Mouse (Mus musculus): ENCODE data around the gene Myo3b. TPM values are rescaled to one million over a fixed set of nuclear protein-coding genes. Genes with fewer than 3 reads are reported as not detected.

The Myo3b gene
- total RNA-seq, 2 experiments from 2014 or later = not detected

DNA sequence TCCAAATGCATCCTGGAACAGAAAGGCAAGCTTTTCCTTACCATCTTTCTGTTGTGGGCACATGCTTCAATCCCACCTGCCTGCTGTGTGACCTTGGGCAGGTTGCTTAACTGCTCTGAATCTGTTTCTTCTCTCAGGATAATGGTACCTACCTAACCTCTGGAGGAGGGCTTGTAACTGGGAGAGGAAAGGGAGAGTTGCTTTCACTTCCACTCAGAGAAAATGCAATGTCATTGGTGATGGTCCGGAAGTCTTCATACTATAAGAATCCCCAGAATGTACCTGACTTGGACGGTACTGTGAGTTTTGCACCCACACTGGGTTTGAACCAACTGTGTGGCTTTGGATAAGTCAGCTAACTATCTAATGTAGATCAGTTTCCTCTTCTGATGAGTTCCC is 80.3 kb downstream of the Myo3b start:
- no peak for ATAC-seq (replicated peaks; ENCODE audit: low FRiP score, low TSS enrichment, poor library complexity, severe bottlenecking)

DNA sequence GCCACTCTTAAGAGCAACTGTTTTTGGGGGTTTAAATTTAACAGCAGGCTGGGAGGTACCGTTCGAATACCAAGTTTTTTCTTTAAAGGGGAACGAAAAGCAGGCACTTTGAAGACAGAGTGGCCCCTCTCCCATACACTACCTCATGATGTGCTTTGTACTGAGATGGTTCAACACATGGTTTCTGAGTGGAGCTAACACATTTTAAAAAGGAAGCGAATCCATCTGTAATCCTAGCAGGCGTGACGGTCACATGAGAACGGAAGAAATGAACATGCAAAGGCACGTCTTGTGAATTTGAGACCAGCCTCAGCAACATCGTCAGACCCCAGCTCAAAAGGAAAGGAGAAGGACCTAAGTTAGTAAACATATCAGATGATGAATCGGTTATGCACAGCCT is 87.4 kb downstream of the Myo3b start:
- ATAC-seq (replicated peaks; ENCODE audit: low FRiP score, low TSS enrichment, poor library complexity, severe bottlenecking) = no peak

DNA sequence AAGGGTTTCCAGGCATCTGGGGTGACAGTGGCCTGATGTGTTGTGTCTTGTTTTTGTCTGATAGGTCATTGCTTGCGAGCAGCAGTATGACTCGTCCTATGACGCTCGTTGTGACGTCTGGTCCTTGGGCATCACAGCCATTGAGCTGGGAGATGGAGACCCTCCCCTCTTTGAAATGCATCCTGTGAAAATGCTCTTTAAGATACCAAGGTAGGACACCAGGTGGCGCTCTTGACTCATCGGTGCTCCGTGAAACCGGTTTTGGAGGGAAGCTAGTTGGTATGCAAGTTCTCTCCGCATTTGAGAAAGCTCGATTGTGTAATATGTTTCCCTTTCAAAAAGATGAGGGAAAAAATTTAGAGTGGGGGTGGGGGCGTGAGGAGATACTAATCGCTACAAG is 87.9 kb downstream of the Myo3b start:
- peak; percentile 50 for ATAC-seq (replicated peaks; ENCODE audit: low FRiP score, low TSS enrichment, poor library complexity, severe bottlenecking)

DNA sequence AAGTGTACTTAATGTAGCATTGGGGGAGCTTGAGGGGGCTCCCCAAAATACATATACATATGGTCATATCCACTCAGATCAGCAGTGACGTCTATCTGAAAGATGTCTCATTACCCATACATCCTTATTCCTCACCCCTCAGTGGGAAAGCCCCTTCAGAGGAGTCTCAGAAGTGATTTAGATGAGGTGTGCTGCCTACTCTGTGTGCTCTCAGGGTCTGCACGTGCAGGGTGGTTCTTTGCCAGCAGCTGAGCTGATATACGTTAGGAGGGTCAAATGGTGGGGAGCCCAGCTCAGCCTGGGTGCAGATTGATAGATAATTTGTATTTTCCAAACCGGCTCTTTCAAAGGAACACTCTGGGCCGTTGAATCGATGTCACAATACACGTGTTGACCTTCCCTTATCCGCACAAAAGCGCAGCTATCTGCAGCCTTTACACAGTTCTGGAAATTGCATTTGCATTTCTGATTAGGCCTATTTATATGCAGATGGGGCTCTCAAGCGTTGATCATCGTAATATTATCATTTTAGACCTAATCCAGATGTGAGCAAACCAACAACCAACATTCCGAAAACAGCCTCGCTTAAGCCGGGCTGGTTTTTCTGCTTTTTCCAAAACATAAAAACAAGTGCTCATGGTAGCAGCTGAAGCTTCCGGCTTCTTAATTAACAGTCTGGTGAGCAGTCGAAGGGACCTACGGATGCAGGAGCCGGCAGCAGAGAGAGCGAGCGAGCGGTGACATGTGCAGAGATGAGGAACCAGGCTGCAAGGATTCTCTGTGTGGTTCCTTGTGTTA is 88.6 kb downstream of the Myo3b start:
- ATAC-seq (replicated peaks; ENCODE audit: low FRiP score, low TSS enrichment, poor library complexity, severe bottlenecking) = no peak

DNA sequence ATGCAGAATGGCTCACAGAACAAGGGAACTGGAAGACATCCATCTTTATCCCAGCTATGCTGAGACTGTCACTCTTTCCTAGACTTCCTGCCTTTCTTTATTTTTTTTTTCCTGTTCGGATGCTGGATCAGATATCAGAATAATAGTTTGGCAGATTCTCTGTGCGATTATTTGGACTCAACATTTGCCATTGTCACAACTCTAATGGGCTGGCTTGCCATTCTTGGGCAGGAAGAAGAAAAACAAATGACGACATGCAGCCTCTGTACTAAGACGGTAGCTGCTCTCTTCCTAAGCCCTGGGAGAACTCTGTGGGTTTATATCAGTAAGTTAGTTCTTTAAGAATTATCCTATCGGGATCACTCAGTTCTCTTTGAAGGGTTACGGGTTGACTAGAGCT is 89.7 kb downstream of the Myo3b start:
- ATAC-seq (replicated peaks; ENCODE audit: low FRiP score, low TSS enrichment, poor library complexity, severe bottlenecking) = no peak

DNA sequence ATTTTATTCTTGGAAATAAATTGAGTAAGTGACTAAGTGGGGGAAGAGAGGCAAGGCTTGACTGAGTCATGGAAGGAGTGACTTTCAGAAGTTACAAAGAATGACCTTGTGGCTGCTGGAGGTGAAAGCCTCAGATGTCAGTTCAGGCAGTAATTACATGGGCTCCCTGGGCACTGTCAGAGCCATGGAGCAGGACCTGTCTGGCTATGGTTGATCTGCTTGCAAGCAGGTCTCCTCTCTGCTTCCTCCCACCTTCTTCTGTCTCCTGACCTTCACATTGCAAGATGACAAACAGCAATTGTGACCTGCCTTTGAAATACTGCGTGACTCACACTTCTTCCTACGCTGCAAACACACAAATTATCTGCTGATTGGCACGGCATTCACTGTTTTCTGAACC is 90.6 kb downstream of the Myo3b start:
- no peak for ATAC-seq (replicated peaks; ENCODE audit: low FRiP score, low TSS enrichment, poor library complexity, severe bottlenecking)

DNA sequence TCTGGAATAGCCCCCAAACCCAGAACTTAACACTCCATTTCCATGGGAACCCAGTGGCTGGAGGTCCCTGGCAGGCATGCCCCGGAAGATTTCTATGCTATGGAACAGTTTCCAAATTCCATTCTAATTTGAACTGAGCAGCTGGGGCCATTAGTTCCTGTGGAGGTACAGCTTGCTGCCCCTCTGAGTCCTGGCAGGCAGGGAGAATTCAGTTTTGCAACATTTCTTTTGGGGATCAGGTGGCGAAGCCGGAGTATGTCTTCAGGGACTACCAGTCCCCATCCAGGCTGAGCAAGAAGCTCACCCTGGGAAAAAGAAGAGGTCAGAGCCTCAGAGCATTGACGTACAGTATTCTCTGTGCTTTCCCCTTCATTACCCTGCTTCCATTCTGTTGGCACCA is 94.4 kb downstream of the Myo3b start:
- ATAC-seq (replicated peaks; ENCODE audit: low FRiP score, low TSS enrichment, poor library complexity, severe bottlenecking) = no peak

DNA sequence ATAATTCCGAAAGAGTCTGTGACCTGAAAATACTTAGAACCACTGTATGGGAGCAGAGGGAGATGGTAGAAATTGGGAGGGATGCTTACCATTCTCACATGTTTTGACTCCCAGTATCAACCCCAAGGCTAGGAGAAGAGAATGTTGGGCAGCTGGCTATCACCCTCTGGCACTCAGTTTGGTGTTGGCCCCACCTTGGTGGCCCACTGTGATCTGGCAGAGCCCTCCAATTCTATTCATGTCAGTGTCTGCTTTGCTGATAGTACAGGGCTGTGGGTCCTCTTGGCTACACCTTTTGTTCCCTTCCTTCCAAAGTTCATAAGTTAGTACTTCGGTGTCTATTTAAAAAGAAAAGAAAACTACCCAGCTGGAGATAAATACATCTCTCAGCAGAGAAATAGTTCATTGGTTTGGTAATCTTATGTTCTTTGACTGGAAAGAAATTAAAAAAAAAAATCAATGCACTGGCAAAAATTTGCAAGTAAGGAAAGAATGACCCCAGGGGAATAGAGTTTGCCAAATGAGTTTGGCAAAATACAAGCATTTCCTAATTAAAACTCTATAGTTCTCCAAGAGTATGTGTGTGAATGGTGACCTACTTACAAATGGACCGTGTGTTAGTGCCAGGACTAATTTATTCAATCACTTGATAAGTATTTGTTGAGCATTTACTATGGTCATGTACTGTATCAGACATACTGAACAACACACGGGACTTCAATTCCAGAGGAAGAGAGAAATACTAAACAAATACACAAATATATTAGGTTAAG is 98.5 kb downstream of the Myo3b start:
- ATAC-seq (replicated peaks; ENCODE audit: low FRiP score, low TSS enrichment, poor library complexity, severe bottlenecking) = no peak

DNA sequence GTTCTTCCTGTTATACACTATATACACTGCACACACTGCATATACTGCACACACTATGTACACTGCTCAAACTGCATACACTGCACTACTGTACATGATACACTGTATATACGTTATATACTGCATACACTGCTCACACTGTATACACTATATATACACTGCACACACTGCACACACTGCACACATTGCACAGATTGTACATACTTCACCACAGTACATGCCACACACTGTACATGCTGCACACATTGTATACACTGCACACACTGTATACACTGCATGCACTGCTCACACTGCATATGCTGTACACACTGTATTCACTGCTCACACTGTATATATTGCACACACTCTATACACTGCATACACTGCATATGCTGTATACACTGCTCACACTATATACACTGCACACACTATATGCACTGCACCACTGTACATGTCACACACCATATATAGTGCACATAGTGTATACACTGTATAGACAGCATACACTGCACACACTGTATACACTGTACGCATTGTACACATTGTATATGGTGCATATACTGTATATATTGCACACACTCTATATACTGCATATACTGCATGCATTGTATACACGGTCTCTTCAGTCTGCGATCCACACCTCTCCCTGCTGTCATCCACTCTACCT is 104.7 kb downstream of the Myo3b start:
- no peak for ATAC-seq (replicated peaks; ENCODE audit: low FRiP score, low TSS enrichment, poor library complexity, severe bottlenecking)

DNA sequence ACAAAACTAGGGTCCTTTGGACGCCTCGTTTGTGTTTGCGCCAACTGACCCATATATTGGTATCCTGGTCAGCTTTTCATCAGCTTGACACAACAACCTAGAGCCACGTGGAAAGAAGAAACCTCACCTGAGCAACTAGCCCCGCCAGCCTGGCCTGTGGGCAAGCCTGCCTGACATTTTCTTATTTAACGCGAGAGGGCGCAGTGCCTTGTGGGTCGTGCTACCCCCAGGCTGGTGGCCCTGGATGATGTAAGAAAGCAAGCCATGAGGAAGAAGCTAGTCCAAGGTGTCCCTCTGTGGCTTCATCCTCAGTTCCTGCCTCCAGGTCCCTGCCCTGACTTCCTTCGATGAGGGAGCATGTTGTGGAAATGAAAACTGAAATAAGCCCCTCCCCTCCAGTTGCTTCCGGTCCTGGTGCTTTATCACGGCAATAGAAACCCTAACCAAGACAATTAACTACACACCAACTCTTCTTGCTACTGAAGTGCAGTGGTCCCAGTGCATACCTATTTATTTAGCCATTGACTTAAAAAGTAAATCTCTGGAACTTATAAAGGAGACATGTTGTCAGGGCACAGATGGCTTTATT is 108.2 kb downstream of the Myo3b start:
- peak; percentile 26; the same call in 1 of the 2 replicates for ATAC-seq (replicated peaks; ENCODE audit: low FRiP score, low TSS enrichment, poor library complexity, severe bottlenecking)

DNA sequence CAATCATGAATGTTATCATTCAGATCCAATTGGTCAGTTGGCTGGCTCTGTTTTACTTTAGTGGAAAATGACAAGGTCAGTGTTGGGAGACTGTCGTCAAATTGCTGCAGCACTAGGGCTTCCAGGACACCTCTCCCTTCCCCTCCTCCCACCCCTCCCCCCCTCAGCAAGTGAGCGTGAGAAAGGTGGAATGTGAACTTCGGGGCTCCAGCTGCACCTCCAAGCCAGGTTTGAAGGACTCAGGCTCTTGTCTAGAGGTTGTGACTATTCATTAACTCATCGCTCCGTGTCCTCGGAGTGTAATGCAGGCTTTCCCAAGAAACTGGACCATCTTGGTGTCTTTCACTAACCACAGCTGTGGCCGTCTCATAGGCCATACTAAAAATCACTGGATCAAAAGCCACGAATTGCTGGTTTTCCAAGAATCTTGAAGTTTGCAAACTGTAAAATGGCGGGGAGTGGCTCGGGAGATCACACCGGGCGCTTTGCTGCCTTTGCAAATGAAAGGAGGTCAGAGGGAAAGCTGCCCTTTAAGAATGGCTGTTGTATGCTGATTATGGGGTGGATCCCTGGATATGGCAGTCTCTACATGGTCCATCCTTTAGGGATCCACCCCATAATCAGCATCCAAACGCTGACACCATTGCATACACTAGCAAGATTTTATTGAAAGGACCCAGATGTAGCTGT is 110.0 kb downstream of the Myo3b start:
- no peak for ATAC-seq (replicated peaks; ENCODE audit: low FRiP score, low TSS enrichment, poor library complexity, severe bottlenecking)

DNA sequence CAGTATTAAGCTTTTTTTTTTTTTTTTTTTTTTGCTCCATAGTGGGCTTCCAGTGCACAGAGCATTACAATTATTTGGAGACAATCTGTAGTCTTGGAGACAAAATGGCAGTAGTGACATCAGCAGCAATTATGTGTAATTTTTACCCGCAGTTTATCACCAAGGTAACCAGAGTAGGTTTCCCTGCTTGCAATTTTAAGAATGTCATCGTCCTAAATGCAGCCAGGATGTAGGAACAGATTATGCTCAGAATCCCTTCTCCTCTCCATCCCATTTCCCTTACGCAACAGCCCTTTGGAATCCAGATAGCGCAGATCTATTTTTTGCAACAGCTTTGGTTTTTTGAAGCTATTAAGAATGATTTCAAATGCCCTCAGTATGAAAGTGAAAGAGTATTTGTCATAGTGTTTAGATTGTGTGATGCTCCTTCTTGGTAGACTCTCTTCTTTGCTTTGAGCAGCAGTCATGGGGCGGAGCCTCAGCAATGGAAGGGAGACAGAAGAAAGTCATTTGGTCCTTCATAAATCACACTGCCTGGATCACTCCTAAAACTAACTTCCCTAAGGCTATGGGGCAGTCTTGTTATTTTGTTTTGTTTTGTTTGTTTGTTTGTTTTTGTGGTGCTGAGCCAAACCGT is 111.6 kb downstream of the Myo3b start:
- ATAC-seq (replicated peaks; ENCODE audit: low FRiP score, low TSS enrichment, poor library complexity, severe bottlenecking) = no peak

DNA sequence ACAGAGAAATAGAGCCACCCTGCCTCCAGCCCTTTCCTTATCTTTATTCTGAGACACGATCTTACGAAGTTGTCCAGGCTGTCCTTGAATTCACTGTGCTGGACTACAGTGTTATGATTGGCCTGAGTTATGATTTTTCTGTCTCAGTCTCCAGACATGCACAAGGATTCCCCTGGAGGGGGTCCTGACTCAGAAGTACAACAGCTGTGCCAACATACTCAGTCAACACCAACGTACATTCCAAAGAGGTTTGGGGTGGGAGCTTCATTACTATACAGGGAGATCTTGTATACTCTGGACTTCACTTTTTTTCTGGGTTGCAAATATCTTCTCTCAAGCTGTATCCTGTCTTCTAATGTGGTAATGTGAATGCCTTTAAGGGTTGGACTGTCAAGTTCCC is 113.0 kb downstream of the Myo3b start:
- ATAC-seq (replicated peaks; ENCODE audit: low FRiP score, low TSS enrichment, poor library complexity, severe bottlenecking) = no peak

DNA sequence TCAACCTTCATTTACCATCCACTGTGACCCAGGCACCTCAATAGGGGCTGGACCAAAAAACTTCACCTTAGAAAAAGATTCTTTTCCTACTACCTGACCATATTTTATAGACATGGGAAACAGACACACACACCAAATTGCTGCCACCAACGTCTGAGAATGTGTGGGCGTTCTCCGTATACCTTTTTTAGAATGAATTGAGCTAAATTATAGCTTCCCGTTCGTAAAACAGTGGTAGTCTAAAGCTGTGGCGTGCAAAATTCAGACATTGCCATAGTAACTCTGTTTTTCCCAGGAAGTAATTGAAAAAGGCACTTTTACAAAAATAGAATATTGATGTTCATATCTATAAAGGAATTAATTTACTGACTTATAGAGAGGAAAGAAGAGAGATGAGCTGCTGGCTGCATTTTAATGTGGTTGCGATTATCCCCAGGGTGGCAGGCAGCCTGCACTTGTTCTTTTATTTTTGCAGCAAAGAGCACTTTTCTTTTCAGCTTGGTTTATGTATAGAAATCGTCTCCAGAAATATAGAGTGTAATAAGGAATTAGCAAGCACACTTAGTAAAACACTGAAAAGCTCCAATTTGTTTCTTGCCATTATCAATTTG is 116.4 kb downstream of the Myo3b start:
- no peak for ATAC-seq (replicated peaks; ENCODE audit: low FRiP score, low TSS enrichment, poor library complexity, severe bottlenecking)

DNA sequence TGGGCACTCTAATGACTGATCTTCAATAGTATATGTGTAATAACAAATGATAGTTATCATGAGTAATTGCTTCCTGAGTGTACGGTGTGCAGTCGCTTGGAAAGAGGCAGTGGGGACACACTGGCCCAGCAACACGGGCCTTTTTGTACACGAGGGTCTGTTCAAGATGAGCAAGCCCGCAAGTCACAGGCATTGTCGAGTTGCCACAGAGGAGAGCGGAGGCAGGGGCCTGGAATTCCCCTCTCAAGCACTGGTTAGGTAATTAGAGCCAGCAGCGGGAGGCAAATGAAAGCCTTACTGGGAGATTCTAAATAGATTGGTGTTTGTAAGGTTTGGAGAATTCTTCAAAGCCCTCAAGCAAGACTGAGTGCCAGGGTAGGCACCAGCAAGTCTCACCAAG is 120.6 kb downstream of the Myo3b start:
- ATAC-seq (replicated peaks; ENCODE audit: low FRiP score, low TSS enrichment, poor library complexity, severe bottlenecking) = no peak

DNA sequence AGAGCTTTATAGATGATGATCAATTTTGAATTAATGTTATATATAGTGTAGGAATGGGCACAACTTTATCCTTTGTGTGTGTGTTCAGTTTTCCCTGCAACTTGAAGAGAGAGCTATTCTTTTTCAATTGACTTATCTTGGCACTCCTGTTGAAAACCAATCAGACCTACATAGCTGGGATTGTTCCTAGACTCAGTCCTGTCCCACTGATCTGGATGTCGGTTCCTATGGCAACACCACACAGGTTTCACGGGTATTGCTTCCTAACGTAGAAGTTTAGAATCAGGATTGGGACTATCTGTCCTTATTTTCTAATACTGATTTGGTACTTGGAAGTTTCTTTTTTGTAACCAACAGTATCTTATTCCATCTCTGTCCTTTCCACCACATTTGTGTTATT is 127.3 kb downstream of the Myo3b start:
- no peak for ATAC-seq (replicated peaks; ENCODE audit: low FRiP score, low TSS enrichment, poor library complexity, severe bottlenecking)

DNA sequence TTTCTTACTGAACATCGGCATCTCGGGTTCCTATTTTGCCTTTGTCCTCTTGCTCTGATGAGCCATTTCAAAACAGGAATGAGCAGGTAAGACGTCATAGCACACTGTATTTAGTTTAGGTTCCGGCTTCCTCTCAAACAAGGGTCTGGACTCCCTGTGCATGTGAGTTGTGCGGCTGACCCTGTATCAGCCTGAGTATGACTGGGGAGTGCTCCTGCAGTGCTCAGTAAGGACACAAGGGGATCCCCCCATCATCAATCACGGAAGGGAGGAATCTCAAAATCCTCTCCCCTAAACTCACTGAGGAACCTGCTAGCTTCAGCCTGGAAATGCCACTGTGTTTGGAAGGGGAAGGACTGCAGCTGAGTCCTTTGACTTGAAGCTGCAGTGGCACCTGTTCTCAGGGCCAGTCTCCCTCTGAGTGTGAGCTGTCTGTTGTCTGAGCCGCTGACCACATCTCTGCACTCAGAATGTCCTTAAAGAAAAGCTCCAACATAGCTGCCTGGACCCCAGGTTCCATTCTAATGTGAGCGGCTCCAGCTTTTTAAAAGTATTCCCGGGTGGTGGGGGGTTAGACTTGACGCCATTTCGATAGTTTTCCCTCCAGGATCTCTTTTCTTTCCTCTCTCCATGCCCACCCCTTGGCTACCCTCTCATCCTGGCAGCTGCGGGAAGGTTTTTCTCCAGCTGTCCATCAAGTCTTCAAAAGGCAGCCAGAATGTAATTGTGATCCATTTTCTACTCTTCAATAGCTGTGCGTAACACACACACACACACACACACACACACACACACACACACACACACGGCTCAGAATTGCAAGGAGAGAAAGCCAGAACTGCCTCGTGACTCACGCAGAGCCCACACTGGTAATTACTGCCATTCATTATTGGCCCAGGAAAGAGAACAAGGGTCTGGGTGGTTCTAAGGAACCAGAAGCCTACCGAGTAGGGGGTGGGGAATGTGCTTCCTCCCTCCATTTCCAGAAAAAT is 129.3 kb downstream of the Myo3b start:
- no peak for ATAC-seq (replicated peaks; ENCODE audit: low FRiP score, low TSS enrichment, poor library complexity, severe bottlenecking)

DNA sequence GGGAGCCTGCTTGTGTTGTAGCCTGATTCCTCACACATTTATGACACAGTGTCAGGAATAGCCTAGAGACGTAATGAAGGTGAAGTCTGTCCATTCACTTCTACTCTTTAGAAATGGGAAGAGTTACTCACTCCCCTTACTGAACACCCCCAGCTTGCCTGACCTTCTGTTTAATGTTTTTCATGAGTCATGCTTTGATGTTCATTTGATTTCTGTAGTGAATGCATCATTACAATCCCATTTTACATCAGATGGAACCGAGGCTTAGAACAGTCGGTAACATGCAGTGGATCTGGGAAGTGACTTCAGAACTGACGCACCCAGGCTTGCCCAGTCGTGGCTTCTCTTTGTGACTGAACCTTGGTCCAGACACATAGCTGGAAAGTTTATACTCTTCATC is 131.5 kb downstream of the Myo3b start:
- ATAC-seq (replicated peaks; ENCODE audit: low FRiP score, low TSS enrichment, poor library complexity, severe bottlenecking) = no peak

Measured in megakaryocyte-erythroid progenitor cell, adult 5-6 weeks (primary cell).